Mouse (Mus musculus): ENCODE data around the gene Calcrl.
"Not testable (repeated sequence)": the region's sequence is repeated elsewhere in the genome, so short reads cannot be mapped to it uniquely, and the experiment has no call there.

Gene Calcrl

GRCm38 (mm10) chr2:84409796-84410592 is 15.2 kb downstream of the Calcrl start:
- CTCF ChIA-PET: interaction anchor here in 1 of 4 experiments (0.6 kb wide), 1 partner anchor 21 kb away, joined by 3 read pairs; no protein-coding TSS in a partner anchor
- POLR2A ChIA-PET: interaction anchor here in 1 of 4 experiments (0.6 kb wide), 1 partner anchor 1572 kb away, joined by 3 read pairs; no protein-coding TSS in a partner anchor

GRCm38 (mm10) chr2:84404834-84405233 is 20.4 kb downstream of the Calcrl start:
- CTCF ChIA-PET: no interaction called here
- POLR2A ChIA-PET: interaction anchor here in 1 of 4 experiments (0.7 kb wide), 1 partner anchor 731 kb away, joined by 7 read pairs; no protein-coding TSS in a partner anchor

GRCm38 (mm10) chr2:84402713-84403112 is 22.5 kb downstream of the Calcrl start:
- CTCF ChIA-PET: no interaction called here
- POLR2A ChIA-PET: no interaction called here

GRCm38 (mm10) chr2:84396557-84396956 is 28.7 kb downstream of the Calcrl start:
- ChIA-PET POLR2A (interaction anchor here in 1 of 4 experiments (1.3 kb wide), 1 partner anchor 22 kb away, joined by 3 read pairs; no protein-coding TSS in a partner anchor), CTCF (no interaction called here)

- CTCF ChIA-PET: no interaction called here
- POLR2A ChIA-PET: no interaction called here
Observed at GRCm38 (mm10) chr2:84393236-84393635, 32.0 kb downstream of the Calcrl start.

- ChIA-PET POLR2A (interaction anchor here in 1 of 4 experiments (0.6 to 0.7 kb wide), 2 partner anchors 688 to 705 kb away, joined by 4 read pairs; no protein-coding TSS in a partner anchor), CTCF (interaction anchor here in 1 of 4 experiments (0.7 kb wide), 1 partner anchor 21 kb away, joined by 3 read pairs; no protein-coding TSS in a partner anchor)
Observed at GRCm38 (mm10) chr2:84389075-84389474, 36.1 kb downstream of the Calcrl start.

GRCm38 (mm10) chr2:84388537-84388936 is 36.7 kb downstream of the Calcrl start:
- CTCF ChIA-PET, POLR2A ChIA-PET: not testable (repeated sequence)

- POLR2A ChIA-PET: no interaction called here
- CTCF ChIA-PET: no interaction called here
Observed at GRCm38 (mm10) chr2:84388023-84388416, 37.2 kb downstream of the Calcrl start.

- ChIA-PET POLR2A (no interaction called here), CTCF (interaction anchor here in 1 of 4 experiments (0.6 kb wide), 1 partner anchor 625 kb away, joined by 3 read pairs; no protein-coding TSS in a partner anchor)
Observed at GRCm38 (mm10) chr2:84387394-84388022, 37.7 kb downstream of the Calcrl start.

GRCm38 (mm10) chr2:84386563-84387393 is 38.4 kb downstream of the Calcrl start:
- ChIA-PET CTCF (interaction anchor here in 3 of 4 experiments (0.6 to 0.7 kb wide), 3 partner anchors 138 to 624 kb away, joined by 3 to 13 read pairs (median 5); no protein-coding TSS in a partner anchor), POLR2A (interaction anchor here in 2 of 4 experiments (0.6 to 1.6 kb wide), 4 partner anchors 13 to 272 kb away, joined by 3 to 4 read pairs (median 3); no protein-coding TSS in a partner anchor)

- ChIA-PET CTCF (no interaction called here), POLR2A (interaction anchor here in 1 of 4 experiments (1.6 kb wide), 1 partner anchor 15 kb away, joined by 3 read pairs; no protein-coding TSS in a partner anchor)
Observed at GRCm38 (mm10) chr2:84384911-84385693, 40.1 kb downstream of the Calcrl start.

GRCm38 (mm10) chr2:84383828-84384227 is 41.4 kb downstream of the Calcrl start:
- ChIA-PET CTCF (no interaction called here), POLR2A (no interaction called here)

GRCm38 (mm10) chr2:84382556-84382955 is 42.7 kb downstream of the Calcrl start:
- CTCF ChIA-PET: no interaction called here

GRCm38 (mm10) chr2:84381997-84382396 is 43.2 kb downstream of the Calcrl start:
- ChIA-PET CTCF (no interaction called here), POLR2A (no interaction called here)

More at GRCm38 (mm10) chr2:84382556-84382955, 42.7 kb downstream of the Calcrl start:
- POLR2A ChIA-PET: no interaction called here

- CTCF ChIA-PET: no interaction called here
- POLR2A ChIA-PET: interaction anchor here in 1 of 4 experiments (0.7 kb wide), 1 partner anchor 102 kb away, joined by 3 read pairs; no protein-coding TSS in a partner anchor
Observed at GRCm38 (mm10) chr2:84380816-84381215, 44.4 kb downstream of the Calcrl start.

GRCm38 (mm10) chr2:84378678-84379077 is 46.5 kb downstream of the Calcrl start:
- ChIA-PET POLR2A (no interaction called here), CTCF (no interaction called here)

- ChIA-PET CTCF (no interaction called here), POLR2A (no interaction called here)
Observed at GRCm38 (mm10) chr2:84369256-84369655, 56.0 kb downstream of the Calcrl start.

GRCm38 (mm10) chr2:84366742-84367141 is 58.5 kb downstream of the Calcrl start:
- ChIA-PET POLR2A (no interaction called here), CTCF (no interaction called here)

GRCm38 (mm10) chr2:84365266-84365665 is 59.9 kb downstream of the Calcrl start:
- ChIA-PET CTCF (no interaction called here), POLR2A (no interaction called here)
